Mouse (Mus musculus) urinary bladder, adult 18-20 months (tissue): ENCODE measurements around the gene Dlg2.

Experiments
- DNase-seq, 2 experiments: peaks; one replicate each; pipeline ENCODE4 v3.0.0; 2022; ENCODE audit warnings: low spot score in 2 of 2, mixed read lengths in 2 of 2

Gene Dlg2

DNA sequence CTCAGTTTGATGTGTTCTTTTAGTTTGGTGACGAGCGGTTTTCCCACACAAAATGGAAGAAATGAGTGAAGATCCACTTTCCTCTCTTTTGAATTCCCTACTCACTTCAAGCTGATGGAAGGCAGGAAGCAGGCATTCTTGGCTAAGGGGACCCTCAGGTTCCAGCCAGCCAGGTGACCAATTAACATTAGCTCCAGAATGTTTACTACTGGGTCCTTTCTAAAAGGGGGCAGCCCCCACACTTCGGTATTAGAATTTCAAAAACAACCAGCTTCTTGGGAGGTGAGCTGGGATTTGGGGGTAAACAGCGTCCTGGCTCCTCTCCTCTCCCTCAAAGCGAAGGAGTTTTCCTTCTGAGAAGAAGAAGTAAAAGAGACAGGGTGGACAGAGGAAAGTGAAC is 1703.6 kb downstream of the Dlg2 start:
- no peak for DNase-seq

GRCm38 (mm10) chr7:92180591-92181587 is 1704.4 kb downstream of the Dlg2 start:
- DNase-seq = peak in 1 of 2 experiments; percentile 27

- no peak for DNase-seq
Measured at GRCm38 (mm10) chr7:92181959-92182612, 1705.6 kb downstream of the Dlg2 start.

GRCm38 (mm10) chr7:92184371-92185059 is 1708.0 kb downstream of the Dlg2 start:
- no peak for DNase-seq

- no peak for DNase-seq
Measured at GRCm38 (mm10) chr7:92186341-92186740, 1709.9 kb downstream of the Dlg2 start.

- no peak for DNase-seq
Measured at GRCm38 (mm10) chr7:92189149-92189548, 1712.7 kb downstream of the Dlg2 start.

DNA sequence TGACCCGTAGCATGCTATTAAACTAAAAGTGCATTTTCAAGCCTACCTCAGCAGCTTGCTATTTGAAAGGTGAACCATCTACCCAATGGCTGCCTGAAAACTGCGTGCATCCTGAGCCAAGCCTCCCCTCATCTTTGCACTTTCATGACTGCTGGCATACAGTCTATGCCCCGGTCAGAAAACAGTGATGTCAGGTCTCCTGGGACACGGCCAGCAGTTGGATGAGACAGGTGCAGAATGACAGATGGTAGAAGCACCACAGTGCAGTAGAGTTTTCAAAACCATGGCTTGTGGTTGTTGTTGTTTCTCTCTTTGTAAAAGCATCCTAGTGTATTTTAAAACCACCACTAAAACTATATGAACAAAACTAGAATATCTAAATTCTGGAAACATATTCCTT is 1719.5 kb downstream of the Dlg2 start:
- DNase-seq = no peak

GRCm38 (mm10) chr7:92197621-92198020 is 1721.1 kb downstream of the Dlg2 start:
- no peak for DNase-seq

DNA sequence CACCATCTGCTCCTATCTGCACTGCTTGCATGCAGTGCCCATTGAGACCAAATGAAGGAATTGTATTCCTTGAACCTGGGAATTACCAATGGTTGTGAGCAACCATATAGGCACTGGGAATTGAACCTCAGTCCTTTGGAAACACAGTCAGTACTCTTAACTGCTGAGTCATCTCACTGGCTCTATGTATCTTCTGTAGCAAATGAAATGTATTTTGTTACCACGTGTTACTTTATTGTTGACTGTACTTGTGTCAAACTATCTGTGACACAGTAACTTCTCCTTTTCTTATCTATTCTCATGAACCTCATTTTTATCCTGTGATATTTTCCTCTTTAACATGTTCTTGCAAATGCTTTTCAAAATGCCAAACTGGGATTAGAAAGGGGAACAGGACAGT is 1722.7 kb downstream of the Dlg2 start:
- no peak for DNase-seq

DNA sequence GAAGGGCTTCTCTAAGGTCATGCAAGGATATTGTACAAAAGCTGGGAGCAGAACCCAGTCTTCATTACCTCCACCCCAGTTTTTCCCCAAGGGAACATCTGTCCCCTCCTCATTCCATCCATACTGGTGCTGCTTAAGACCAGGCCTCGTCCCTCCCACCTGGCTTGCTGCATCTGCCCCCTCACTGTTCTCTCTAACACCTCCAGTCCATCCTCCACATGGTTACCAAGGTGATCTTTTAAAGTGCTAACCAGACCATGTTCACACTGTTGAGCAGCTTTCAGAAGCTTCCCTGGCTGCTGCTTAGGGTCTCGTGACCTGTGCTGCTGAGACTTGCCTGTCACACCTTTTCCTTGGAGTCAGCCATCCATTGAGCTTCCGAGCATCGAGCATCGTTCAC is 1734.2 kb downstream of the Dlg2 start:
- DNase-seq = no peak

DNA sequence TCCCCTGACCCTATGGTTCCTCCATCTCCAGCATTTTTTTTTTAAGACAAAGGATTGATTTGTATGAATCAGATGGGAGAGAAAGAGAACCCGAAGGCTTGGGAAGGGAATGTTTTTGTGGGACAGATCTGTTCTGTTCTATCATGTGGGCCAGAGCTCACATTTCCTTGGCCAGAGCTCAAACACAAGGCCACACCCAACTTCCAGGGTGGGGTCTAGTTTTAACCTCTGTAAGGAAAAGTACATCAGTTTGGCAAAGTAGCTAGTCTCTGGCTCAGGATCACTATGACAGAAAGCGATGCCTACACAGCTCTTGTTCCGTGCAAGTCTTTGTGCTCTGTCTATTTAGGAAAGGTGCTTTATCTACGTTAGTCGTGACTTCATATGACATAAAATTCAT is 1737.3 kb downstream of the Dlg2 start:
- DNase-seq = peak in 1 of 2 experiments; percentile 2

DNA sequence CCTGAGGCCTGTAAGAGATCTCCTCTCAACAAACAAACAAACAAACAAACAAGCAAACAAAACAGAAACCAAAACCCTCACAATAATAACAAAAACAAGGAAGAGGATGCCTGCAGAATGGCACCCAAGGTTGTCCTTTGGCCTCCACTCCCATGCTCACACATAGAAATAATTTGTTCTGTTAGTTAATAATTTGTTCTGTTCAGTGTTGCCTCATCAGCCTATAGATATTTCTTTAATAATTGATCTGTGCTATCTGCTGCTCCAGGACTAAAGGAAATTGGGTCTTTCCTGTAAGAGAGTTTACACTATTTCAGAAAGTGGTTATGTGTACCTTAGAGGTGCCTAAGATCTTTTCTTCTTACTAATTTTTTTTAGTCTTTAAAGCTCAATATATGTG is 1741.7 kb downstream of the Dlg2 start:
- no peak for DNase-seq

DNA sequence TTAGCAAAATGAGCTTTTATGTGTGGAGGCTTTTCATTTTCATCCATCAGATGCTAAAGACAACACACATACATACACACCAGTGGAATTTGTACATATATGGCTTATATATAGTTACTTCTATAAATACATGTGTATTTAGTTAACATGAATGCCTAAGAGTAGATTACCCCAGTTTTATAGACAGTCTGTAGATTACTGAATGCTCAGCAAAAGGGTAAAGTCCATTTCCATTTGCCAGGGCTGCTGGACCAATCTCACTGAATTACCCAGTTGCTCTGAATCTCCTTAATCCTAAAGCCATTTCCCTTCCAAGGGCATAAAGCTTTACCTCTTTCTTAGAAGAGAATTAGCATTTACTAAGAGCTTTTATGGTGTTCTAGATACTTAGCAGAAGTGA is 1744.1 kb downstream of the Dlg2 start:
- DNase-seq = no peak

- DNase-seq = no peak
Measured at GRCm38 (mm10) chr7:92234476-92235202, 1758.2 kb downstream of the Dlg2 start.

GRCm38 (mm10) chr7:92235541-92236031 is 1759.1 kb downstream of the Dlg2 start:
- no peak for DNase-seq

DNA sequence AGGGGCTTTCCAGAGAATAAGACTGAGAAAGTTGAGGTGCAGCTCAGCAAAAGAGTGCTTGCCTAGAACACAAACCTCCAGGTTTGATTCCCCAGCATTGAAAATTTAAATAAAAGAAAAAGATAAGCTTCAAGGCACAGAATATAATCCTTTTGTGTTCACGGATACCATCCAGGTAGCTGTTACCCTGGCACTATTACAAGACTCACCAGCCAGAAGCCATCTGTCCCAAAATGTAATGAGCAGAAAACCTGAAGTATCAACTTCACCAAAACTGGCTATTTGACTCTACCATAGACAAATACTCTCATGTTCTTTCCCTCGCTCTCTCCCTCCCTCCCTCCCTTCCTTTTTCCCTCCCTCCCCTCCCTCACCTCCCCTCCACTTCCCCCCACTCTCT is 1764.4 kb downstream of the Dlg2 start:
- DNase-seq = no peak

GRCm38 (mm10) chr7:92247594-92247993 is 1771.1 kb downstream of the Dlg2 start:
- DNase-seq = no peak

DNA sequence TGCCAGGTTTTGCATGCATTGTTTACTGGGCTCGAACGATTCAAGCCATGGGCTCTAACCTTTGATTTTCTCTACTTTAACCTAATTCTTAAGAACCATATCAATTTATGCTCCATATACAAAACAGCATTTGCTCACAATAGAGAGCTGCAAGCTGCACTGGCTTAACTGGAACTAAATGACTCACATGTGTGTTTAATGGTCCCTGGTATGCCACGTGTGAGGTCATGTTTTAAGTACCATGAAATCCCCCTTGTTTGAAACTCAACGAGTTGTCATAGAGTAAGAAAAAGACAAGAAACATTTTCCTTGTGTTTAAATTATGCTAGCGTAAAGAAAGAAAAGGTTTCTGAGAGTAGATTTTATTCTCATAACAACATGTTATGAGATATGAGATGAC is 1772.1 kb downstream of the Dlg2 start:
- no peak for DNase-seq

DNA sequence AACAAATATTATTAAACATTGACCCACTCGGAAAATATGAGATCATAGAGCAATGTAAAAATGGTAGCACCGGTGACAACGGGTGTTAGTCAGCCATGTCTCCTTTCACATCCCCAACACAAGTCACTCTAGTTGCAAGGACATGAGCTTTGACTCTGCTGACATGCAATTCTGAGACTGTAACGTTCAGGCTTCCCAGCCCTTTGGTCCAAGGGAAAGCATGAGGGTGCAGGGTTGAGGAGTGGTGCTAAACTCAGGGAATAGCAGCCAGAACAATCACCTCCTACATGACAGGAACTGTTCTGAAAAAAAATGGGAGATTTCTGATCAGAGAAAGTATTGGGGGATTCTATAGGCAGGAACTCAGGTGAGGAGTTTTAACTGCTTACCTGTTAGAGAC is 1781.7 kb downstream of the Dlg2 start:
- no peak for DNase-seq

DNA sequence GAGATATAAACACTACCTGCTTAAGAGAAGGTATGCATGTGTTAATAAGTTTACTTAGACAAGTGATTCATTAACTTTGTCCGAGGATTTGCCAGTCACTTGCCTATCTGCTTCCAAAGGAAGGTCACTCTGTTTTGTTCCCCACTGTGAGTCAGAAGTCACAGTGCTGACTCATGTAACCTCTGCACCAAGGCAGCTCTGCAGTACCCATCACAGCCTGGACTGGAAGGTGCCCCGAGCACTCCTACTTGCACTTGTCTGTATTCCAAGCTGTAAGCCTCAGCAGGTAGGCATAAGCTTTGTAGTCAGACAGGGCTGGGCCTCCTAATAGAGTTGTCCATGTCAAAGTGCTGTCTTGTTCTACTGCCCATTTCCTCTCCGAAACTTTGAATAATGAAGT is 1782.2 kb downstream of the Dlg2 start:
- no peak for DNase-seq

DNA sequence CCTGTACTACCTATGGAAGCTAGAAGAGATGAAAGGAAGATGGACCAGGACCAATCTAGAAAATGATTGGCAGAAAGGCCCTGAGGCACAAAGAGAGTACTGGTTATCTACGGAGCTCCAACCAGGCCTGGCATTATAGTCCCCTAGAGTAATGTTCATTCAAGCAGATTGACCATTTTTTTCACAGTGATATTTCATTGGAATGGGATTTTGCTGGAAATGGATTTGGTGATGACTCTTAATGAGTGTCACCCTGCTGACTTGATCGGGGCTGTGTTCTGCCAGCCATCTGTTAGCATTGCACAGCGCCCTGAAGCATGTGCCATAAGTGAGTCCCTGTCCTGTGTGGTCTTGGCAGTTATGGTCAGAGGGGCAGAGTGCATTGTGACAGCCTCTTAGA is 1787.9 kb downstream of the Dlg2 start:
- DNase-seq = no peak

DNA sequence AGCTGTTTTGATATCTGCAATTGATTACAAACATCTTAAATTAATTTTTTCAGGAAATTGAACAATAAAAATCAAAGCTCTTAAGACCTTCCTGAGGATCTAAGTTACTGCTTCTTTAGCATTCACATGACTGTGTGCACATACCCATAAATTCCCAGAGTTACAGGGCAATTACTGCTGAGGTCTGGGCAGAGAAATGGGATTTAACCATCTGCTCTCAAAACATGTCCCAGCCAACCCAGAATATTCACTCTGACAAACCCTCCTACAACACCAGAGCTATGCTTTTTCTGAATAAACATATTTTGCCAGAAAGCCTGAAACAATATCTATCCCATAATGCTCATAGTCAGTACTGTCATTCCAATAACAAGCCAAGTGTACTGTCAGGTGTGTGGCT is 1788.5 kb downstream of the Dlg2 start:
- DNase-seq = no peak
